8 mouse cellular contexts compared by ENCODE assay signal in the genomic region with DNA sequence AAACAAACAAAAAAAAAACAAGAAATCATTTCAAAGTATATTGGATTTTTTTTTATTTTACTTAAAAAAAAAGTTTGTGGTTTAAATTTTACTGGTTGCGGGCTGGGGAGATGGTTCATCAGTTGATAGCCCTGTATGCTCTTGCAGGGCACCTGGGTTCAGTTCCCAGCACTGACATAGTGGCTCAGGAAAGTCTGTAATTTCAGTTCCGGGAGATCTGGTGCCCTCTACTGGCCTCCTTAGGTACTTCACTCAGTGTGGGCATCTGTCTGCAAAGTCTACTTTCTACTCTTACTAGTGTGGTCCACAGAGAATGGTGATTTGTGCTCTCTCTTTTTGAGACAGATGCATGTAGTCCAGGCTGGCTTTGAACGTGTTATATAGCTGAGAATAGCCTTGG. TPM values are rescaled to one million over a fixed set of nuclear protein-coding genes. Genes with fewer than 3 reads are reported as not detected.
A peak's percentile ranks its signal among the peaks of the same experiment; 100 is the strongest.
DNase-seq lines count a peak whose midpoint lies in the region; ATAC-seq and TF ChIP-seq lines count a peak whose summit lies in the region.
"Had no signal": no experiment of that assay in that cellular context is flagged by ENCODE, and none has a peak within 500 bp of the region (broad histone marks: within the 10 kb centered on the region; RNA-seq: fewer than 3 reads in every experiment).

No protein-coding gene starts in this region.

- no peak overlapping the region for H3K27ac ChIP-seq in layer of hippocampus, adult 2 months
- no peak overlapping the region for H3K27ac ChIP-seq in ES-Bruce4 (ENCODE audit: insufficient read depth, low read length)

- ATAC-seq in monocyte, adult 5-6 weeks (replicated peaks; ENCODE audit: insufficient number of reproducible peaks, low FRiP score, low TSS enrichment, poor library complexity, severe bottlenecking) = peak; percentile 67; the same call in 1 of the 2 replicates

- no peak overlapping the region for H3K9ac ChIP-seq in ES-Bruce4 (ENCODE audit: low read depth, poor library complexity, severe bottlenecking)

- peak; percentile 75 for TF ChIP-seq CTCF in layer of hippocampus, adult 2 months (conservative IDR thresholded peaks at IDR 0.05)
- peak; percentile 28 for TF ChIP-seq CTCF in ES-Bruce4 (IDR thresholded peaks at IDR 0.05; ENCODE audit: low read depth, low read length)
- peak; percentile 49; the same call in 1 of the 2 replicates for TF ChIP-seq CTCF in brain, embryonic 14.5 days (IDR thresholded peaks at IDR 0.05; ENCODE audit: borderline replicate concordance, extremely low read depth, insufficient read depth, insufficient read length)

- no peak for TF ChIP-seq POLR2A in ES-Bruce4 (IDR thresholded peaks at IDR 0.05; ENCODE audit: insufficient read depth, low read length)
- TF ChIP-seq POLR2A in brain, embryonic 14.5 days (IDR thresholded peaks at IDR 0.05; ENCODE audit: borderline replicate concordance, extremely low read depth, insufficient read depth, insufficient read length, poor library complexity, severe bottlenecking) = no peak

- peaks cover 8% of the 10 kb centered on the region for H3K9me3 ChIP-seq in ES-Bruce4 (replicated peaks; ENCODE audit: control insufficient read depth, insufficient read depth, low read length, poor library complexity, severe bottlenecking)

- H3K27me3 ChIP-seq in ES-Bruce4 (ENCODE audit: control insufficient read depth, insufficient read depth, low read length, poor library complexity, severe bottlenecking) = no peaks in the 10 kb centered on the region

- H3K4me3 ChIP-seq in layer of hippocampus, adult 2 months = no peak overlapping the region
- no peak overlapping the region for H3K4me3 ChIP-seq in ES-Bruce4 (ENCODE audit: low read depth, low read length)
- H3K4me3 ChIP-seq: megakaryocyte, embryonic 14.5 days had no signal

- H3K36me3 ChIP-seq in ES-Bruce4 (ENCODE audit: control insufficient read depth, insufficient read depth, low read length, poor library complexity, severe bottlenecking) = no peaks in the 10 kb centered on the region

- no peaks in the 10 kb centered on the region for H3K4me1 ChIP-seq in ES-Bruce4 (ENCODE audit: control insufficient read depth, insufficient read depth, low read length)

- DNase-seq in layer of hippocampus, adult 2 months (ENCODE audit: low spot score in 2 of 2) = peak in 1 of 2 experiments; percentile 41
- no peak for DNase-seq in layer of hippocampus, postnatal 14 days (ENCODE audit: low spot score in 2 of 2)
- no peak for DNase-seq in brain, embryonic 14.5 days (ENCODE audit: low read depth)
- DNase-seq in Muller cell, postnatal 12 days (ENCODE audit: inconsistent ontology term) = no peak
- no peak for DNase-seq in right cerebral cortex, postnatal 36 days (ENCODE audit: low spot score in 2 of 2)

- no peak for TF ChIP-seq EP300 in ES-Bruce4 (IDR thresholded peaks at IDR 0.05; ENCODE audit: insufficient read depth, low read depth, low read length)

RNA-seq across cellular contexts. Expression of gene Ulk4, which starts 7.4 kb away (rescaled TPM):
- 1 to 10 TPM; 9.5 to 9.9 TPM for total RNA-seq in layer of hippocampus, adult 2 months (2021)
- total RNA-seq in layer of hippocampus, postnatal 14 days (2021) = 1 to 10 TPM; 8.2 to 9.4 TPM
- polyA plus RNA-seq in ES-Bruce4 (2011; ENCODE audit: insufficient read depth, insufficient read length, low read depth, missing spikeins) = 3.1 and 3.3 TPM in 2 replicates
- 7.3 and 7.8 TPM in 2 replicates for polyA plus RNA-seq in brain, embryonic 14.5 days (2012; rRNA removed)
- 1.1 to 7.0 TPM (median 3.2 TPM) in 3 replicates for total RNA-seq in monocyte, adult 5-6 weeks (2017)

RNA-seq across cellular contexts. Expression of gene Trak1, which starts 12.9 kb away (rescaled TPM):
- total RNA-seq in layer of hippocampus, adult 2 months (2021) = 100 to 1,000 TPM; 255 to 260 TPM
- 100 to 1,000 TPM; 230 to 235 TPM for total RNA-seq in layer of hippocampus, postnatal 14 days (2021)
- polyA plus RNA-seq in ES-Bruce4 (2011; ENCODE audit: insufficient read depth, insufficient read length, low read depth, missing spikeins) = 40.3 and 44.1 TPM in 2 replicates
- 59.2 and 77.7 TPM in 2 replicates for polyA plus RNA-seq in brain, embryonic 14.5 days (2012; rRNA removed)
- total RNA-seq in monocyte, adult 5-6 weeks (2017) = 26.0 to 55.3 TPM (median 29.2 TPM) in 3 replicates
